Mouse (Mus musculus) erythroblast, embryonic 14.5 days (primary cell): ENCODE measurements around the gene Rftn1.

Experiments used
- GATA1 ChIP-seq: IDR thresholded peaks from 2 replicates; pipeline ENCODE4 v1.6.1; 2012; ENCODE audit warnings: low read length, inconsistent platforms, mixed read lengths
- TAL1 ChIP-seq: IDR thresholded peaks from 3 replicates; pipeline ENCODE4 v1.6.1; 2012; ENCODE audit warnings: low read length, inconsistent platforms, mixed read lengths

DNA sequence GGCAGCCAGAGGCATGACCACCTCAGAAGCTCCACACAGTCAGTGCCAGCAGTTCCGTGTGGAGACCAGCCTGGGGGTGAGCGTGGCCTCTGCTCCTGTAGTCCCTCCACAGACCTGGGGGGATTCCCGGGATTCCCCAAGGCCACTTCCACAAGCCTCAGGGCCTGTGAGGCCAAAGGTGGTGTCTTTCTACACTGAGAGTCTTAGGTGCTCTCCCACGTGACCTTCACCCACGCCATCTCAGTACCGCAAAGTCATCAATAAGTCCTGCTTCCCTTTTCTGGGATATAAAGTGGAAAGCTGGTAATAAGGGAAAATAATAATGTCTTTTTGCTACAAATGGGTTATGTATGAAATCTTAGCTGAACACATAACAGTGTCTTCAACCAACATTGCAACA is 92.2 kb downstream of the Rftn1 start:
- TF ChIP-seq TAL1 = no peak
- no peak for TF ChIP-seq GATA1
